Mouse (Mus musculus) embryonic facial prominence, embryonic 11.5 days (tissue): ENCODE results near the gene Tnni3. TPM values are rescaled to one million over a fixed set of nuclear protein-coding genes. Genes with fewer than 3 reads are reported as not detected.
A peak's percentile ranks its signal among the peaks of the same experiment; 100 is the strongest.

Source experiments
- ATAC-seq: fragments of 200-750 bp; cut with Nextera tagmentation; replicated peaks from 2 replicates; pipeline ENCODE4 v1.8.0; 2017; ENCODE audit warnings: low read depth; ENCODE audit not compliant: insufficient number of reproducible peaks, low FRiP score, low TSS enrichment
- DNase-seq: peaks from one replicate; pipeline ENCODE4 v3.0.0-alpha.2; 2015; ENCODE audit warnings: low spot score
- H3K27ac ChIP-seq: fragments of 300-500 bp; sonication (generic); replicated peaks from 2 replicates; pipeline ENCODE4 v1.5.1; 2014; ENCODE audit warnings: mild to moderate bottlenecking, low read depth, low read length, control low read depth
- H3K27me3 ChIP-seq: fragments of 300-500 bp; sonication (generic); 2 replicates; pipeline ENCODE4 v1.6.1; 2014; ENCODE audit warnings: mild to moderate bottlenecking, low read length, moderate library complexity, mixed read lengths; ENCODE audit not compliant: control insufficient read depth, insufficient read depth
- H3K36me3 ChIP-seq: fragments of 300-500 bp; sonication (generic); replicated peaks from 2 replicates; pipeline ENCODE4 v1.6.1; 2014; ENCODE audit warnings: low read depth, mild to moderate bottlenecking, low read length, moderate library complexity, mixed read lengths; ENCODE audit not compliant: control insufficient read depth, insufficient read depth
- H3K4me1 ChIP-seq: fragments of 300-500 bp; sonication (generic); 2 replicates; pipeline ENCODE4 v1.6.1; 2014; ENCODE audit warnings: low read length, mixed read lengths; ENCODE audit not compliant: control insufficient read depth, insufficient read depth
- H3K4me2 ChIP-seq: fragments of 300-500 bp; sonication (generic); 2 replicates; pipeline ENCODE4 v1.6.1; 2014; ENCODE audit warnings: low read depth, mild to moderate bottlenecking, control low read depth, low read length, moderate library complexity
- H3K4me3 ChIP-seq: fragments of 300-500 bp; sonication (generic); 2 replicates; pipeline ENCODE4 v1.5.1; 2014; ENCODE audit warnings: low read depth, low read length, control low read depth
- H3K9ac ChIP-seq: fragments of 300-500 bp; sonication (generic); replicated peaks from 2 replicates; pipeline ENCODE4 v1.6.1; 2014; ENCODE audit warnings: mild to moderate bottlenecking, control low read depth, low read length
- H3K9me3 ChIP-seq: fragments of 300-500 bp; sonication (generic); replicated peaks from 2 replicates; pipeline ENCODE4 v1.6.1; 2016; ENCODE audit warnings: mild to moderate bottlenecking, low read length, inconsistent platforms, mixed read lengths; ENCODE audit not compliant: control insufficient read depth
- WGBS: fragments of 180-500 bp; shearing (Covaris S2); extraction: QIAGEN DNeasy Blood & Tissue Kit; methylation state at CpG from one replicate; pipeline ENCODE4 v1.1.7; 2014; 5-methylcytosine and 5-hydroxymethylcytosine counted together
- polyA plus RNA-seq: library from polyadenylated mRNA; unstranded; fragments of >200 nt; fragmentation: Nextera tagmentation; extraction: Ambion mirVana; gene quantifications from 2 replicates; pipeline ENCODE4 v1.2.1, GENCODE M21; 2014

Tnni3 gene
- polyA plus RNA-seq, 1 experiment from 2014 or later, result 9.9 TPM

DNA sequence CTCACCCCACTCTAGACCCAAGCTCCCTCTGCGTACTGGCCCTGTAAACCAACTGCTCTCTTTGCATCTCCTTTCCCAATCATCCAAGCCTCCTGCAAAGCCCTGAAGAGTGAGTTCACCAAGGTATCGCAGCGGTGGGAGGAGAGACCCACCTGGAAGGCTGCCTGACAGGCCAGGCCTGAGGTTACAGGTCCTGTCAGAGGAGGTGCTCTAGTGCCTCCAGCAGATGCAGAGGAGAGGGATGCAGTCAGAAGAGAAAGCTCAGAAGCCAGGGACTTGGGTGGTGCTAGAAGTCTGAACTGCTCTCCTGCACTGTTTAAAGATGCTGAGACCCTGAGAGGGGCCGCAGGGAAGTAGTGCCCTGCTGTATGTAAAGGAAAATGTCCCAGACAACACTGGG lies 25.0 kb downstream of the Tnni3 start:
- DNase-seq, result no peak
- Histone ChIP-seq H3K4me1 (no peaks in the 10 kb centered on the region), H3K9ac (no peak overlapping the region), H3K27me3 (no peaks in the 10 kb centered on the region), H3K4me2 (no peak overlapping the region), H3K27ac (no peak overlapping the region), H3K36me3 (no peaks in the 10 kb centered on the region; the same call in 1 of the 2 replicates), H3K4me3 (no peak overlapping the region), H3K9me3 (no peaks in the 10 kb centered on the region)
- no peak for ATAC-seq
- 91% methylated on average over 4 of the region's 4 CpGs for WGBS

DNA sequence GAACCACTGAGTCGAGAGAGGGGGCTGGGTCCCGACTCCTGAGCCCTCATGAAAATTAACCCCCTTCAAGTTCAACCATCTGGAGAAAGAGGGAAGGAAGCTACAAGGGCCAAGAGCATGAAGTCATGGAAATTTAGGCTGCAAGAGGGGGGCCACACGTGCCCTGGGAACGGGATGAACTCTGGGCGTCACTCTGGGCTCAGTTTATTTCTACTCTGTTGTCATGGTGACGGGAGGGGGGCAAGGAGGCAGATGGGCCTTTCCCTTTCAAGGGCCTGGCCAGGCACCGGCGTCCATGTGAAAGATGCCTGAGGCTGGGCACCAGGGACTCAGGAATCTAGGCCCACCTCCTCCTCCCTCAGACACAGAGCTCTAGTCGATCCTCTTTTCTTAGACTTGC lies 25.8 kb downstream of the Tnni3 start:
- Histone ChIP-seq H3K27ac (no peak overlapping the region), H3K4me3 (no peak overlapping the region), H3K9me3 (no peaks in the 10 kb centered on the region), H3K9ac (no peak overlapping the region), H3K4me2 (no peak overlapping the region), H3K27me3 (no peaks in the 10 kb centered on the region), H3K36me3 (no peaks in the 10 kb centered on the region; the same call in 1 of the 2 replicates), H3K4me1 (no peaks in the 10 kb centered on the region)
- DNase-seq, result peak; percentile 64
- 23% methylated on average over 9 of the region's 9 CpGs for WGBS
- no peak for ATAC-seq

DNA sequence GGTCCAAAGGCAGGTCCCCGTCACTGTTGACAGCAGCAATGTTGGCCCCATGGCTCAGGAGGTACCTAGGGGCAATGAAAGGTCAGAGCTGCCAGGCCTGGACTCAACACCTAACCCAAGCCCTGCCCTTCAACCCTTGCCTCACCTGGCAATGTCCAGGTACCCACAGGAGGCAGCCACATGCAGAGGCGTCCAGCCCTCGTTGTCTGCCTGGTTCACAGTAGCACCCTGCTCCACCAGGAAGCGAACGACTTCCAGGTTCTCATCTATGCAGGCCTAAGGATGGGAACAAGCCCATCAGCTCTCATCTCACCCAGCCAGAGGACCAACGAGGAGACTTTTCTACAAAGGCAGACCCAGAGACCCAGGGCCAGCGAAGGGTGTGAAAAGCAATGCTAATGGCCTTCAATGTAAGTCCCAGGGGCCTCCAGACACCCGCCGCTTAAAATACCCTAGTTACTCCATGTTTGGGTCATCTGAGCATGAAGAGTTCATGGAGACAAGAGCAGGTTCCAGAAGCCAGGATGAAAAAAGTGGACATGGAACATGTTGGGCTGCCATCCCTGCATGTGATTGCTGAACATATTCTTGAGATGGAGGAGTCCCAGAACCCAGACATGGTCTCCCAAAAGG lies 26.6 kb downstream of the Tnni3 start:
- no peaks in the 10 kb centered on the region for H3K4me1 ChIP-seq
- DNase-seq (no peak), ATAC-seq (no peak)
- no peaks in the 10 kb centered on the region; the same call in 1 of the 2 replicates for H3K36me3 ChIP-seq
- no peaks in the 10 kb centered on the region for H3K9me3 ChIP-seq
- no peak overlapping the region for H3K4me2 ChIP-seq
- no peaks in the 10 kb centered on the region for H3K27me3 ChIP-seq
- H3K27ac ChIP-seq, result no peak overlapping the region
- no peak overlapping the region for H3K4me3 ChIP-seq
- no peak overlapping the region for H3K9ac ChIP-seq
- WGBS, result 97% methylated on average over 9 of the region's 9 CpGs

DNA sequence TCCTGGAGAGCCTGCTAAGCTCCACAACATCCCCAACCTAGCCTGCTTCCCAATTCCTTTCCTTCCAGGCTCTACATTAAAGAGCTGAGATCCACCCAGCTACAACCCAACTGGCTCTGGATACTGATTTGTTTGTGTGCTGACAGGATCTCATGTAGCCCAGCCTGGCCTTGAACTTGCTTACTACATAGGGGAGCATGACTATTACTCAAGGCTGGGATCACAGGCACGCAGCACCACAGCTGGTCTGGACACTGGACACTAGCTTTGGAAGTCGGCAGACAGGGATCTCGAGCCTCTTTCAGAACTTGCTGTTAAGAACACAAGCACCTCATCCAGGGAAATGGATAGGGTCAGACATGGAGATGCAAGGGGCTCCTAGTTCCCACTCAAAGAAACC lies 27.6 kb downstream of the Tnni3 start:
- H3K27me3 ChIP-seq, result no peaks in the 10 kb centered on the region
- ATAC-seq (no peak), DNase-seq (no peak)
- WGBS, result 93% methylated on average over 3 of the region's 3 CpGs
- no peak overlapping the region for H3K4me2 ChIP-seq
- no peak overlapping the region for H3K9ac ChIP-seq
- no peaks in the 10 kb centered on the region; the same call in 1 of the 2 replicates for H3K36me3 ChIP-seq
- no peak overlapping the region for H3K4me3 ChIP-seq
- H3K4me1 ChIP-seq, result no peaks in the 10 kb centered on the region
- no peak overlapping the region for H3K27ac ChIP-seq
- H3K9me3 ChIP-seq, result no peaks in the 10 kb centered on the region

DNA sequence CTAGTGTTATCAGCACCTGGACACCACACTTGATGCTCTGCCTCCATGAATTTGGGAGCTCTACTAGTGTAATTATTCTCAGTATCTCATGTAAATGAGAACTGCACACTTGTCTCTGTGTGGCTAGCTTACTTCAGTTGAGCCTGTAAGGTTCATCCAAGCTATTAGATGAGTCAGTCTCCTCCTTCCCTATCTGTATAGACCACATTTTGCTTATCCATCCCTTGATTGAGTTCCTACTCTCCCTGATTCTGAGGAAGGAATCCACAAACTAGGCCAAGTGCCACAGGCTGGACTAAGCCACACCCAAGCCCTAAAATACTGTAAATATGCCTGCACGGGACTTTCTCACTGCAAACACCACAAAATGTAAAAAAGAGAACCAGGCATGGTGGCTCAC lies 30.0 kb downstream of the Tnni3 start:
- Histone ChIP-seq H3K27ac (no peak overlapping the region), H3K4me2 (no peak overlapping the region), H3K9me3 (no peaks in the 10 kb centered on the region), H3K9ac (no peak overlapping the region), H3K27me3 (no peaks in the 10 kb centered on the region), H3K4me1 (no peaks in the 10 kb centered on the region), H3K36me3 (no peaks in the 10 kb centered on the region; the same call in 1 of the 2 replicates), H3K4me3 (no peak overlapping the region)
- no peak for ATAC-seq
- no peak for DNase-seq
- 93% methylated on average over 1 of the region's 1 CpGs for WGBS

DNA sequence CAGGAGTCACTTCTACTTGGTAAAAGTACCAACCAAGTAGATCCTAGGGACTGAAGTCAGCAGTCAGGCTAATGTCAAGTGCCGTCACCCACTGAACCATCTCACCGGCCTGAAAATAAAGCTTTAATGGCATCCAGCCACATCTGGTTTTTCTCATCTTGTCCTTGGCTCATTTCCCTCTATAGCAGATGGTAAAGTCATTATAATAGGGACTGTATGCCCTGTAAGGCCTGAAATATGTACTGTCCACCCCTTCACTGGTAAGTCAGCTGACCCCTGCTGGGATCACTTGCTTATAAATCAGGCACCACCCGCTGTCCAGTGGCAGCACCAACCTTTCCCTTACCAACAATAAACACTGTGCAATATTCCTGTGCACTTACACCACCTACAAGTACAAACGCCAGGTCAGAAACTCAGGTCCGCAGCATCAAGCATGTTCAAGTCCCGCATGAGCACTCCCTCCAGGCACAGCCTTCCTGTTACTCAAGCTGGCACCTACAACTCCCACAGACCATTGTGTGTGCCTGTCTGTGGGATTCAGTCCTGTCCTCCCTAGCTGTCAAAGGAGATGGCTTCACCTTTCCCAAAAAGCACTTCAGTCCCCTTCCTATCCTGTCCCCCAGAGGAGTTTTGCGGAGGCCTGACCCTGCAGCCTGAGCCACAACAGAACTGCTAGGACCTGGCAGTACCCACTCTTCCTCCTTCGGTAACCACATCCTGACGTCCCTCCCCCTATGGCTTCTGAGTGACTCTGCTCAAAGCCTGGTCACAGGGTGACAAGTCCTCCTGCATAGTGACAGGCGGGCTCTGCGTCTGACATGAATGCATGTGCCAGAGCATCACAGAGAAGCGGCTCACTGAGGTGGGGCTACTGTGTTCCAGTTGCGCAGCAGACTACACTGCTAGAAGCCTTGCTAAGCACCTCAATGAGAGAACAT lies 31.5 kb downstream of the Tnni3 start:
- DNase-seq, result no peak
- H3K4me1 ChIP-seq, result no peaks in the 10 kb centered on the region
- no peak overlapping the region for H3K4me3 ChIP-seq
- 89% methylated on average over 13 of the region's 13 CpGs for WGBS
- H3K9ac ChIP-seq, result no peak overlapping the region
- no peak for ATAC-seq
- no peaks in the 10 kb centered on the region for H3K9me3 ChIP-seq
- no peak overlapping the region for H3K4me2 ChIP-seq
- no peaks in the 10 kb centered on the region for H3K27me3 ChIP-seq
- no peaks in the 10 kb centered on the region; the same call in 1 of the 2 replicates for H3K36me3 ChIP-seq
- no peak overlapping the region for H3K27ac ChIP-seq

DNA sequence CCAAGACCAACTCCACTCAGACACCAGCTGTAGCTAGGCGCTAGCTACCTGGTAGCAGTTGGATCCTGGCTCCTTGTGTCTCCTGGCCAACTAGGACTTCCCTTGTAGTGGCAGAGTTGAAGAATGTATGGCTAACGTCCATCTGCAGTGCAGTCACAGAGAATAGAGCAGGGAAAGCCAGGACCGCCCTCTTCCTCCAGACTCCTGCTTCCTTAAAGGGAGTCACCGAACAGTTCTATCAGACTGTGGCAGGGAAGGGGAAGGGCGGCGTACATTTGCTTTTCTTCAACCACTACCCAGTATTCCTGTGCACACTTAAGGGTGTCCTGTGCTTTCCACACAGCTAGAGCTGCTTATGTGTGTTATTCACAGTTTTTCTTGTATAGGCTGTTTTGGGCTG lies 32.7 kb downstream of the Tnni3 start:
- Histone ChIP-seq H3K36me3 (no peaks in the 10 kb centered on the region; the same call in 1 of the 2 replicates), H3K4me3 (no peak overlapping the region), H3K27me3 (no peaks in the 10 kb centered on the region), H3K27ac (no peak overlapping the region), H3K4me2 (no peak overlapping the region), H3K9me3 (no peaks in the 10 kb centered on the region), H3K4me1 (no peaks in the 10 kb centered on the region), H3K9ac (no peak overlapping the region)
- ATAC-seq (no peak), DNase-seq (no peak)
- WGBS, result 90% methylated on average over 6 of the region's 6 CpGs

DNA sequence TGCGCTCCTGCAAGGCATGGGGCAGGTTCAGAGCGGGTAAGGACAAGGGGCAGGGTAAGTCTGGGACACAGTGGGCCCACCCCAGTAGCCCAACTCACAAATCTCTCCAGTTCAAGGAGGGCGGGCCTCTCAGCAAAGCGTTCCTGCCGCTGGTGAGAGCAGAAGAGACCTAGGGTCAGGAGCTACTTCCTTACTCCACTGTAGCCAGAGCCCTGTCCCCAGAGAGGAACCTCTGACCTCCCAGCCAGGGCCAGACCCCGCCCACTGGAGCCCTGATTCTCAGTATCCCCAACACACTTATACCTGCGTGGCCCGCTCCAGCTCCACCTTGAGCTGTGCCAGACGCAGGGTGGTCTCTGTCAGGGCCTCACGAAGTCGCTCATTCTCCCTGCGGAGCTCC lies 41.7 kb downstream of the Tnni3 start:
- no peak overlapping the region for H3K4me2 ChIP-seq
- H3K9ac ChIP-seq, result no peak overlapping the region
- H3K36me3 ChIP-seq, result peaks cover 5% of the 10 kb centered on the region; the same call in 1 of the 2 replicates
- ATAC-seq, result no peak
- no peaks in the 10 kb centered on the region for H3K4me1 ChIP-seq
- DNase-seq, result no peak
- 86% methylated on average over 12 of the region's 12 CpGs for WGBS
- H3K4me3 ChIP-seq, result no peak overlapping the region
- no peaks in the 10 kb centered on the region for H3K9me3 ChIP-seq
- no peak overlapping the region for H3K27ac ChIP-seq
- no peaks in the 10 kb centered on the region for H3K27me3 ChIP-seq
